Mouse (Mus musculus): ENCODE results near the gene Arhgap31.
"Not testable (repeated sequence)": the region's sequence is repeated elsewhere in the genome, so short reads cannot be mapped to it uniquely, and the experiment has no call there.

The Arhgap31 gene

DNA sequence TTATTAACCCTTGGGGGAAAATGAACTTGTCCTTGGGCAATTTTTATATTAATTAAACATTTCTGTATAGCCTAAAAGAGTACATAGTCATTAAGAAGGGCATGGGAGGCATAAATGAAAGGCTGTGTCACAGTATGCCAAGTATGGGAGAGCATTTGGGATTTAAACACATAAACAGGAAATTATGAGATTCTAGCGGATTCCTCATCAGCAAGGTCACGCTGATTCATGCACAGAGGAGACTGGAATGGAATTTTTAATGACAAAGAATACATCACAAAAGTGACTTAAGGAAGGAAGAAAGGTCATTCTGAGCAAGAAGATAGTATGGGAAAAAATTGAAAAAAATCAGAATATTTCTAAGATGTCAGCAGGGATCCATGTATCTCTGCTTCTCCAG is 31.8 kb downstream of the Arhgap31 start:
- DNase-seq, result no peak

DNA sequence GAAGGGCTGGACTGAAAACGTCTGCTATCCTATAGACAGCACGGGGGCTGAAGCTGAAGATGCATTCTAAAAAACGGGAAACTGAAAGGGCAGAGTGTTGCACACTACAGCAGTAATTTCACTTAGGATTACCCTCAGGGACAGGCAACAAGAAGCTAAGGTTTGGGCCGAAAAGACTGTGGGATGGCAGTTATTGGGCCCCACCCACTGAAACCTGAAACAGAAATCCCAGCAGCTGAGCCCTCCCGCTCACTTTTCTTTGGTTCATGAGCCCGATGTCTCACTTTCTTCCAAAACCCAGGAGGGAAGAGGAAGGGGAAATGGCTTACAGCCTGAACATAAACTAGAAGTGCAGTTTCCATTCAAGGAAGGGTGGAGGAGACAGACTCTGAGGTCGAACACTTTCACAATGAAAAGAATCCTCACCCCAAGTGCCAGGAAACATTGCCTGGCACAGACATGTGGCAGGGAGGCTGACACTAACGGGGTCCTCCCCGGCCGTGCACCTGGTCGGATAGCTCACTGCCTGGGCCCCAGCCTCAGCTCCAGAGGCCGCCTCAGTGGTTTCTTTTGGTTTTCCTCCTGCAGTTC is 33.5 kb downstream of the Arhgap31 start:
- DNase-seq, result no peak

DNA sequence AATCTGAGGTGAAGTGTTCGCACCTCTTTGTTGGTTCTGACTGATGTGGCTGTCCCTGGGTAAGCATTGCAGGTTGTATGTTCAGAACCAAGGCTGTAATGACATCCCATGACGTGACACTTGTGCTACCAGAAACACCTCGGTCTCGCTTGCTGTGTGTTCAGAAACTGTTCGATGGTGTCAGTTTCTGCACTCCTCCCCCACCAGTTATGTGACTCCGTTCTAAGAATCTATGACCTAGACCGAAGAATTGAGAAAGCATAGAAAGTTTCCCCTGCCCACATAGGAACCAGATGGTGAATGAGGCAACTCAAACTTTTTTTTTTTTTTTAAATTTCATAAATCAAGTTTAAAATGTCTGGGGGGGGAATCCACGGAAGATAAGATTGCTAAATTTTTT is 34.2 kb downstream of the Arhgap31 start:
- no peak for DNase-seq

DNA sequence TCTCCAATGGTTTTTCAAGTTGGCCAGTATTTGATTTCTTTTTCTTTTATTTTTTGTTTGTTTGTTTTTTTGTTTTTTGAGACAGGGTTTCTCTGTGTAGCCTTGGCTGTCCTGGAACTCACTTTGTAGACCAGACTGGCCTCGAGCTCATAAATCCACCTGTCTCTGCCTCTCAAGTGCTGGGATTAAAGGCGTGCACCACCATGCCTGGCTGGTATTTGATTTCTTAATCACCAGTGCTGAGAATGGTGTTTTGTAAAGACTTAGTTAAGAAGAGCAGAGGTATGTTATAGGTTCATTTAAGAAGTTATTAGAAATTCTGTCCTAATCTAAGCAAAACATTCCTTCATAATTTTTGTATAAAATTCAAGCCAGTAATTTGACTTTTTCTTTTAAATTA is 35.1 kb downstream of the Arhgap31 start:
- not testable (repeated sequence) for DNase-seq

DNA sequence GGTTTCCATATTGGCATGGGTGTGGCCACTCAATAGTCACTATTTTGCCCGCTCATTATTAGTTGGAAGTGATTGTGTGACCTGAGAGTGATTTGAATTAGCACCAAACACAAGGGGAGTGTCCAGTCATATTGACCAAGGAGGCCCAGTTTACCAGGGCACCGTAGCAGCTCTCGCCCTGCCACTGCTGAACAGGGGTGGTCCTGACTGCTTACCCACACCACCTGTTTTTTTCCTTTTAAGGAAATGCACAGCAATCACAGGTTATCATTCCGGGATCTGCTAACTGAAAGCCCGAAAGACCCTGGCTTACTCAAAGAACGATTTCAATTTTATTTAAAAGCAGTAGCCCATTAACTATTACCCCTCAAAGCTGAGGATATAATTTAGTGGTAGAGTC is 35.9 kb downstream of the Arhgap31 start:
- DNase-seq, result no peak

DNA sequence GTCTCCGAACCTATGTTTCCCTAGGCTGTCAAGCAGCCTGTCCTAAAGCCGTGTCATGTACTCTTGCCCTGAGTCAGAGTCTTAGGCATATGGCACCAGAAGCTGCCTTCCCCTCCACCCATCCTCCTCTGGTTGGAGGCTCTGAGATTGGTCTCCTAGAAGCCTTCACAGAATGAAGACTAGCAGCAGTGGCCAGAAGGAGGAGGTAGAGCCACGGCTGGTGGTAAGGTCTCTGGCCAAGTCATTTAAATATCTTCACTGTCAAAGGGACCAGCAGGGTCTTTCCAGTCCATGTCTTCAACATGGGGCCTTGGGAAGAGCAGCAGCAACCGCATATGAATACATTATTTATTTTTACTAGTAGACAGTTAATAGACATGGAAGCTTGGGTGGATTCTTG is 36.4 kb downstream of the Arhgap31 start:
- DNase-seq, result no peak

DNA sequence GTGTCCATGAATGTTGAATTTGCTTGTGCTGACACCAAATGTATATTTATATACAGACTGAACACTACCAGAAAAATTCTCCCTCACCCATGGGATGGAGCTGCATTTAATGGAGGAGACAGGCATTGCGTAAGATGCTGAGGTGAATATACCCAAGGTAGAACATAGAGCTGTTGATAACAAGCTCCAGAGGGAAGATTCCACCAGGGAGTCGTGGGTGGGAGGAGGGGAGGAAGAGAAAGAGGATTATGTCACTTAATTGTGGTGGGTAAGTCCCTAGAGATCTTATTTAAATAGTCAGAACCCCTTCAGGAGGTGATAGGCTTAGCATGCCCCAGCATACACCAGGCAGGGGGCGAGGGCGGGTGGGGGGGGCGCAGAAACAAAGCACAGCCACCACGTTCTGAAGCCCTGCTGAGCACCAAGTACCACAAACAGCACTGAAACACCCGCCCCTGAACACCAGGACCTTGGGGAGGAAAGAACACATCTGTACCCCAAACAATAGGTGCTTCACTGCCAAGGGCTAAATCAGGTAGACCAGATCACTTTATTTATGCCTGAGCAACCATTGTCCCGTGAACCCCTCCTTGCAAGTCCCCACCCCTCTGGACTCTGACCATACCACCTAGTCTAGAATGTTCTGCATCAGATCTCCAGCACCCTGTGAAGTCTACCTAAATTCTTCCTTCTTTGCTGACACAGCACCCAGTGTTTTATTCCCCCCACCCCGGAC is 37.3 kb downstream of the Arhgap31 start:
- no peak for DNase-seq

DNA sequence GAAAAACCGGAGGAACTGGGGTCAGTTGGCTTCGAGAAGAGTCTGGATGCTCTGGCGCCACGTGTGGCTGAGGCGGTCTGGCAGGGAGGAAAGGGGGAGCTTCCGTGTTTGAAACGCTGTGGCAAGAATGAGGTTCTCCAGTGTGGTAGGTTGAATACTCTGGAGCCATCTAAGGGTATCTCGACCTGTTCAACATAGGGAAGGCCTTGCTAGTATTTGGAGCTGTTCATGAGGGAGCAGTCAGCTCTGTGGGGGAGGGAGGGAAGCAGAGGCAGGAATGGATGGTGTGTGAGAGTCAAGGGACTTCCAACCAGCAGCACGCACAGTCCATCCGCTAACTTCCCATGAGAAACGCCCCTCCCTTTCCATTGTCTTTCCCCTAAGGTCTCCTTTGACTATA is 38.2 kb downstream of the Arhgap31 start:
- DNase-seq, result no peak

DNA sequence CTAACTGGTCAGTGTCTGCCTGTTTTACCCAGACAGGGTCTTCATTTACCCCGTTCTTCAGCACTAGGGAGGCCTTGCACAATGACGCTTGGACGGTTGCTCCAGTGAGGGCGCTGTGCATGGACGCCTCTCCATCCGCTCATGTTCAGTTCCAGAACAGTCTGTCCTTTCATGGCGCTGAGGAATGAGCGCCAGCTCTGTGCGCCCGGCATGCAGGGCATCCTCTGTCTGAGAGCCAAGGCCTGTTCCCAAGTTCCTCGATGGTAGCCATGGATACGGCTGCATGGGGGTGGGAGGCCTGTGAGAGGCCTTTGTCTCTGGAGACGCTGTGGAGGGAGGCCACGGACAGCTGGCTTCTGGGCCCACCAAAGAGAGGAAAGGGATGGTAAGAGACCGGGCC is 39.6 kb downstream of the Arhgap31 start:
- DNase-seq, result peak; percentile 12

DNA sequence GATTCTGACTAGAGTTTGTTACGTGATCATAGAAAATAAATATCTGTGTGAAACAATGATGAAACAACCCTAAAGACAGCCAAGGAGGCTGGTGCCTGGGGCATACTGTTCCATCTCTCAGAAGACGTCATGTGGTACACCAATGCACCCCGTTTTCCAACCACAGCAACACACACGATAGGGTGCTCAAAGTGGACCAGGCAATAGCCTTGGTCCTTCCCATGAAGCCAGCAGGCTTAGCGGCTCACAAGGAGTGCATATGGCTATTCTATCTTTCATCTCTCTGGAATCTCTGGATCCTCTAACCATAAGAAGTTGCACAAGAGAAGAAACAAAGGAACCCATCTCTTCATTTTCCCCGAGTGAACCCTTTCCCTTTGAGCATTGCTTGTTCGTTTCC is 40.1 kb downstream of the Arhgap31 start:
- DNase-seq, result no peak

DNA sequence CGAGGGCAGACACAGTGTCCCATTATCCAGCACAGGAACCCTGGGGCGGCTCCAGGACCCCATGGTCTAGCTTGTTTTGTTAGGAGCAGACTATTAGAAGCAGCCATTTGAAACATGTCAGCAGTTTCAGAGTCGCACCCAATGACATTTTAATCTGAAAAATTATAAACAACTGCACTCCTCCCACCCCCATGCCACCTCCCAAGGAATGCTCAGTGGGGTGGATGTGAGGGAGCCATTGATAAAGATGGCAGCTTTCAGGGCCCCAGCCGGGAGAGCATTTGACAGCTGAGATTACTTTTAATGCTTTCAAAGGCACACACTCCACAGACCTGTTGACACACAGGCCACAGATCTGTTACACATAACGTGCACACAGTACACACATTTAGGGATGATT is 40.7 kb downstream of the Arhgap31 start:
- no peak for DNase-seq

DNA sequence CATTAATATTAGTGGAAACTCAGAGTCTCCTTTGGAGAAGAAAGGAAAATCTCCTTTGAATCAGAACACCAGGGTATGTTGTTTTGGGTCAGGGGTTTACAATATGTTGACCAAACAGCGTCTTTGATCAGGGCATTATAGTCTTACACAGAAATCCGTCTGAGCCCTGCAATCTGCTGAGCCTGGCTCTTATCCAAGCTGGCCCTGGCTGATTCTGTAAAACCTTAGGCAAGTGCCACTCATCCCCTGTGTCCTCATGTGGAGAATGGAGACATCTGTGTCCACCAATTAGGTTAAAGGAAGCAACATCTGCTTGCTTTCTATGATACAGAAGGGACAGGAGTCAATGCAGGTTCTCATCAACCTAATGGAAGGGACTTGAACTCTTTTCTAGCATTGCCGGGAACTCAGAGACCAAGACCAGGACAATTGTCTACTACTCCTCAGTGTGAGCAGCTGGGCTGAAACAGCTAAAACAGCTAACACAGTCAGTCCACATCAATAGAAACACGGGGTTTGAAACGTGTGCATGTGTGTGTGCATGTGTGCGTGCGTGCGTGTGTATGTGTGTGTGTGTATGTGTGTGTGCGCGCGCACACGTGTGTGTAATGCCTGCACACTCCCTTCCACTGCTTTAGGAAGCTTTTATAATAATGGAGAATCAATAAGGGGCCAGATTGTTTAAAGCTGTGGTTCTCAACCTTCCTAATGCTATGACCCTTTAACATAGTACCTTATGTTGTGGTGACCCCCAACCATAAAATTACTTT is 42.3 kb downstream of the Arhgap31 start:
- no peak for DNase-seq

DNA sequence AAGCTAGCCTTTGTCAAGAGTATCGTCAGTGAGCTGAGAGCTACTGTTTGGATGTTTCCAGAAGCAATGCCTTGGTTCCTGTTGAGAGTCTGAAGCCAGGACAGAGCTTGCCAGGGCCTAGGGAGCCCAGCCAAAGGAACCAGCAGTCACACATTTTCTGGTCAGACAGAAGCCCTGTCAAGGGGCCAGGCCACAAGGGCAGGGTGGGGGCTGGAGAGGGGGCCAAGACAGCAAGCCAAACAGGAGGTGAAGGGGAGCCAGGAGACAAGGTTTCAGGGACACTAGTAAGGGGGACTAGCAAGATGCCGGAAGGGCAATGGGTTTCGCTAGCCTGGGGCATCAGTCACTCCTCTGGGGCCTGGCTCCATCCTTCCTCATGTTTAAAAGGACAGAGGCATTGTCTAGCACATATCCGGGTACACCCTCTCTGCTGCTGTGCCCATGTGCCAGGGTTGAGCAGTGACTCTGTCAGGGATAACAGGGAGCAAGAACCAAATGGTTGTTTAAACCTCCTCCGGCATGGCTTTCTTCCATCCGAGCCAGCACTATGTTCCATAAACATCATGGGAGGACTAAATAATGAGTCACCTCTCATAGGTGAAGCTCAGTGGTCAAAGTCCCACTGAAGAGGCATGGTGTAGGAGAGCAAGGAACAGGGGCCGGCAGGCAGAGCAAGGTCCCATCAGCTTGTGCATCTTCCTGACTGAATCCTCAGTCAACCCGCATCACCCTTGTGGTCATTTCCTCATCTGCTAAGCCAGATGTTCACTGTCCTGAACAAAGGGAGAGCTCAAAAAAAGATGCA is 44.0 kb downstream of the Arhgap31 start:
- DNase-seq, result no peak

DNA sequence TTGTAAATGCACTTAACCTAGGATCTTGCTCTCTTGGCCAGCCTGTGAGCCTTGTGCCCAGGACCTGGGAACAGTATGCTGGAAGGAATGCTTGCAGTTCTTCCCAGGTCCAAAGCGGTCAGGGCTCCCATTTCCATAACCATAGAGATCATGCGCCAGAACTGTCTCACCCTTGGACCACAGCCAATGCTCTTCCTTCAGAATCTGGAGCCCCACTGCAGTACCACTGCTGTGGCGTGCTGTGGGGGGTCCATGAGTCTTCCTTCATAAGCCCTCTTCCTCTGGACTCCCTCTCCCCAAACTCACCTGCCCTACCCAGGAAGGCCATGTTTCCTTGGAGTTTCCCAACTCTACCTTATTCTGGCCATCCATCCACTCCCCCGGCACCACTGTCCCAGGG is 46.6 kb downstream of the Arhgap31 start:
- DNase-seq, result no peak

DNA sequence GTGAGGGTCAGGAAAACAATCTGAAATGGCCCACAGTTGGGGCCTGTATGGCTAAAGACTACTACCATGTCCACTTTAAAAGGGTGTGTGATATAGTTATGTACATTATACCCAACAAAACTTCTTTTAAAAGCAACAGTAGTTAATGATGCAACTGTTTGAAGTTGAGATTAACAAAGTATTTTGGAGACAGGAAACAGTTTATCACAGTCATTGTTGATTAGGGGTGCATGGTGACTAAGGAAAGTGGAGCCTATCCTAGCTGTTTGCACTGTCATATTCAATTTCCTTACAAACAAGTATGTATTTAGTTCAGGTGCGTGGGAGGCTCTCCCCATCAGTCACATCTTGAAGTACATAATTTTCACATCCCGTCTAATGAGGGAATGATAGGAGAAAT is 47.1 kb downstream of the Arhgap31 start:
- DNase-seq, result no peak

DNA sequence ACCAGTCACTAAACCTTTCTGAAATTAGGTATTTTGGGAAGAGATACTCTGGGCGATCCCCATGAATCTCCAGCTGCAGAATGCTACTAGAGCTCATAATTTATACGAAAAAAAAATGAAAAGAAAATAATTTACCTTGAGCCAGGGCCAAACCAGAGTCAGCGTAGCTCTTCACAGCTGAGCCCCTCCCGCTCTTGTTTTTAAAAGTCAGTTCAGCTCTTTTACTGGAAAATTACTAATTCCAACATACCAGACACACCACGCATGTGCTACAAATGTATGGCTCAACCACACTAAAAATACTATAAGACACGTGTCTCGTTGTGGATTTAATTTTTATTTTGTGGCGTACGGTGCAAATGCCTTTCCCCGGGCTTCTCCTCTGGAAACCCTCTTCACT is 50.5 kb downstream of the Arhgap31 start:
- DNase-seq, result no peak

DNA sequence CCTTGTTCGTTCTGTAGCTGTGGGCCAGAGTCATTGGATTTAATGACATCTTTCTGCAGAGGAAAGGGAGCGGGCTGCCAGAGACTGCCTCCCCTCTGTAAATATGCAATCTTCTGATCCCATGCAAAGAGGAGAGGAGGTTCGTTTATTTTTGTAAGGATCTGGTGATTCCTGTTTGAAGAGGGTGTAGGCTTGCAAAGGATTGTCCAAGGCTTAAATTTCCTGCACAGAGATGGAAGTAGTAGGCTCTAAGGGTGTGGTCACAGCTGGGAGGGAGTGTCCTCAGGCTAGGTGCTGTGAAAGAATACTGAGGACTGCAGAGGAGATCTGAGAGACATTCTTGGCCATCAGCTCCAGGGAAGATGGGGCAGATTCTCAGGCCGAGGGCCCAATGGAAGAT is 58.8 kb downstream of the Arhgap31 start:
- no peak for DNase-seq

DNA sequence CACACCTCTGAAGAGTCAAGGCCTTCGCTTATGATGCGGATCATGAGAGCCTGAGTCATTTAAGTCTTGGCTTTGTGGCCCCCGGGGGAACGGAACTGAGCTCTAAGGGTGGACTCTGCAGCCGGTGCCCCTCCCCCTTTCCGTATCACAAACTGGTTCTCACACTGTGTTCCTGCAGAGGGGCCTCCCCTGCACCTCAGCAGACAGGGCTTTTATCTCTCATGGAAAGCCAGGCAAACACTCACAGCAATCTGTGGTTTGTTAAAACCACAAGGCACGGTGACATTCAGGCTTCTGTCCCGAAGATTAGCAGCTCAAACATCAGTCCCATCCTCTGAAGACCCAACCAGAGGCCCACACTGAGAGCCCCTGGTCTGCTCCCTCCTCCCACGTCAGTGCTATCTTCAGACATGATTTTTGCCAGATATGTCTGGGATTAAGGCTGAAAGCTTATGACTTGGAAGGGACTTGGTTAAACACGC is 59.6 kb downstream of the Arhgap31 start:
- no peak for DNase-seq

DNA sequence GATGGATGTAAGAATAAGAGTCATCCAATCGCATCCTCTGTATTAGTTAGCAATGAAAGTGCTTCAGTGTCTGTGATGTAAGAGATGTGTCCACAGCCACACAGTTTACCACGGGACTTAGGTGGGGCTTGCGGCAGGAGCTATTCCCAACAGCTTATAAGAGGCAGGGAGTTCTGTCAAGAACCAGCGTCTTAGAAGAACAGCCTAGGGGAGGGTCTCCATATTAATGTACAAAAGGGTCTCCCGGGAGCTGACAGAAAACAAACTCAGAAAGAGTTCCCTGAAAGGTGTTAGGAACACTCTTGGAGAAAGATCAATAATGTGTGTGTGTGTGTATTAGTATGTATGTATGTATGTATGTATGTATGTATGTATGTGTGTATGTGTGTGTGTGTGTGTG is 60.4 kb downstream of the Arhgap31 start:
- DNase-seq, result no peak

DNA sequence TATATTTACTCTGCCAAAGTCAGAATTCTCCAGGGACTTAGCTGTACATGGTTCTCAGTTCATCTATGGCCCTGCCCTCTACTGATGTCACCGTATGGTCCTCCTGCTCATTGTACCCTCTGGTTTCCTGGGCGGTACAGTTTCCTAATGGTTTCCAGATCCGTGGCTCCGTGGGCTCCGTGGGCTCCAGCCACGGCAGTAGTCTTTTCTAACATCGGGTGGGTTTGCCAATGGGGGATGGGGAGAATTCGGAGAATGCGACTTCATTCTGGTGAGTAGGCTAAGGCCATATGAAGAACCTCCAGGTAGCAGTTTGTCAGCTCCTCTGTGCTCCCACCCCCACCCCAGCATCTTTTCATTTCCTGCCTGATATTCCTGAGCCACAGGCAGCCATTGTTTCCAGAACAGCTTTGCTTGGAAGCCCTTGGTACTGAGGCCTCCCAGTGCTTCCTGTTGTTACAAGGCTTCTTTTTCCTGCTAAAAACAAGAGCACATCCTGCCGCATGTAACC is 61.3 kb downstream of the Arhgap31 start:
- no peak for DNase-seq

DNA sequence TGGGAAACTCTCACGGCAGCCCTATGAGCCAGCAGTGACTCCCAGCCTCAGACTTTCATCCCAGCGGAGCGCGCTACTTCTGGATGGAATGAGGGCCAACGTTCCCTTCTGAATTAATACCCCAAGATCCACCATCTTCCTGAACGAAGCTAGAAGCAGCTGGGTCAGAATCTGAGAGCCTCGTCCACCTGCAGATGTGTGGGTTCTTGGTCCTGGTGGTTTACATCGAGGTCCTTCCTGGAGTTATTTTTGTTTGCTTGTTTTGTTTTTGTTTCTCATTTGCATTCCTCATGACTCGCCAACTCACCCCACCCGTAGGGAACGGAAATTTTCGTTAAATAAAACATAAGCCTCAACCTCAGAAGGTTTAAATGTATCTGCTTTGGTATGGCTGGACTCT is 61.8 kb downstream of the Arhgap31 start:
- DNase-seq, result no peak

DNA sequence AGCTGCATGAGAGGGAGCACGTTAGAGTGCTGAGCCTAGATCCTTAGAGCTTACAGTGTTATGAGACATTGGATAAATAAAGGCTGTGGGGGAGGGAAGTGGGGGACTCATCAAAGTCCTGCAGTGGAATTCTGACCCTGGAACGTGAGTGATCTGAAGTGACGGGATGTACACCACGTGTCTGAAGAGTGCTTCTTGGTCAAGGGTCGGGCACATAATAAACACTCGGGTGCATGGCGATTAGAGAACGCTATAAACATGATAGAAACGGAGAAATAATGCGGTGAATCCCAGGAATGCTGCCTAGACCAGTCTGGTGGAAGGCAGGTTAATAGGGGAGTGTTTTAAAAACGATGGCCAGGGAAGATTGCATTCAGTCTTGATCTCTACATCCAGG is 63.6 kb downstream of the Arhgap31 start:
- DNase-seq, result no peak

DNA sequence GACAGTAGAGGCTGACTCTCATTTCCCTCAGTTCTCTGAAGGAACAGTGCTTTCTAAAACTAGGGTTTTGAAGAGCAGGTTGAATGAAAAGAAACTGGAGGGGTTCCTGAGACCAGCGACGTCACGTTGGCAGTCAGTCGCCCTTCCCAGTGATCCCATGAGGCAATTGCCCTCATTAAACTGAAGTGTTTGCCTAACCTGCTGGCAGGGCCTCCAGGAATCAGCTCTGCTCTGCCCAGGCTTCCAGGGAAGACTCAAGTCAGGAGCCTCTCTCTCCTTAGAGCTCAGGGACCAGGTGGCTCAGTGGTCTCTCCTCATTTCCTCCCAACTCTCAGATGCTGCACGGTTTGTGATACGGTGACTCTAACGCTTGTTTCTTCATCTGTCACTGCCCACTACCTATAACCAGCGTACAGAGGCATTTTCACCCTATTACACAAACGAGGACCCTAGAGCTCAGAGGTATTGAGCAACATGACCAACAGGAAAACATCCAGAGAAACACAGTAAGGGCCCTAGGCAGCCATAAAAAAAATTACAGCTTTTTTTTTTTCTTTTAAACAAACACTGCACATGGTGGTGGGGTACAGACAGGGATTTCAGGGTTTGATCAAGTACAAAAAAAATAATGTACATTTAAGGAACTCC is 64.2 kb downstream of the Arhgap31 start:
- no peak for DNase-seq
